Mouse (Mus musculus) forebrain, embryonic 11.5 days (tissue): ENCODE measurements around the gene Chn2. TPM values are rescaled to one million over a fixed set of nuclear protein-coding genes. Genes with fewer than 3 reads are reported as not detected.
A peak's percentile ranks its signal among the peaks of the same experiment; 100 is the strongest.

Source experiments
- ATAC-seq: fragments of 200-750 bp; cut with Nextera tagmentation; replicated peaks from 2 replicates; pipeline ENCODE4 v1.8.0; 2017; ENCODE audit warnings: moderate TSS enrichment; ENCODE audit not compliant: low FRiP score
- DNase-seq: peaks from one replicate; pipeline ENCODE4 v3.0.0-alpha.2; 2017; ENCODE audit warnings: low spot score
- H3K27ac ChIP-seq: fragments of 300-500 bp; sonication (generic); 2 replicates; pipeline ENCODE4 v1.5.1; 2014; ENCODE audit warnings: low read depth, low read length
- H3K27me3 ChIP-seq: fragments of 300-500 bp; sonication (generic); 2 replicates; pipeline ENCODE4 v1.6.1; 2014; ENCODE audit warnings: mild to moderate bottlenecking, low read length, mixed read lengths; ENCODE audit not compliant: control insufficient read depth, insufficient read depth
- H3K36me3 ChIP-seq: fragments of 300-500 bp; sonication (generic); 2 replicates; pipeline ENCODE4 v1.6.1; 2014; ENCODE audit warnings: mild to moderate bottlenecking, low read length, moderate library complexity, mixed read lengths; ENCODE audit not compliant: control insufficient read depth, insufficient read depth
- H3K4me1 ChIP-seq: fragments of 300-500 bp; sonication (generic); replicated peaks from 2 replicates; pipeline ENCODE4 v1.6.1; 2014; ENCODE audit warnings: low read length, mixed read lengths; ENCODE audit not compliant: control insufficient read depth, insufficient read depth
- H3K4me2 ChIP-seq: fragments of 300-500 bp; sonication (generic); 2 replicates; pipeline ENCODE4 v1.6.1; 2014; ENCODE audit warnings: low read depth, mild to moderate bottlenecking, low read length, moderate library complexity, mixed read lengths; ENCODE audit not compliant: severe bottlenecking
- H3K4me3 ChIP-seq: fragments of 300-500 bp; sonication (generic); 2 replicates; pipeline ENCODE4 v1.5.1; 2014; ENCODE audit warnings: low read depth, low read length
- H3K9ac ChIP-seq: fragments of 300-500 bp; sonication (generic); 2 replicates; pipeline ENCODE4 v1.6.1; 2014; ENCODE audit warnings: low read length
- H3K9me3 ChIP-seq: fragments of 300-500 bp; sonication (generic); 2 replicates; pipeline ENCODE4 v1.6.1; 2016; ENCODE audit warnings: low read length, mixed read lengths; ENCODE audit not compliant: control insufficient read depth
- WGBS: fragments of 180-500 bp; shearing (Covaris S2); extraction: QIAGEN DNeasy Blood & Tissue Kit; methylation state at CpG from one replicate; pipeline ENCODE4 v1.1.7; 2014; 5-methylcytosine and 5-hydroxymethylcytosine counted together
- polyA plus RNA-seq: library from polyadenylated mRNA; unstranded; fragments of >200 nt; fragmentation: Nextera tagmentation; extraction: Ambion mirVana; gene quantifications from 2 replicates; pipeline ENCODE4 v1.2.1, GENCODE M21; 2014

Gene Chn2
- polyA plus RNA-seq, 1 experiment from 2014 or later, result 20.3 TPM

DNA sequence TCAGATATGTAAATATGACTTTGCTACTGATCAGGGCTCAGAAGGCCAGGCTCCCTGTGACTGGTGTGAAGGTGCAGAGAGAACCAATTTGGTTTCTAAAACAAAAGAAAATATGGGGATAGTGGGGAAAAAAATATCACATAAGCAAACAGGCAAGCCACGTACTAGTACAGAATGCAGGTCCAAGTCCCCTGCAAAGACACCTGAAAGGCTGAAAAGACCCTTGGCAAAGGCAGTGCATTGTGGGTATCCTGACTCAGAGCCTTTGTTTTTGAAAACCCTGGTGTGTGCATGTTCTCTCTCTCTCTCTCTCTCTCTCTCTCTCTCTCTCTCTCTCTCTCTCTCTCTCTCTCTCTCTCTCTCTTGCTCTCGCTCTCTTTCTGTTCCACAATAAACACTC, 80.1 kb downstream of the Chn2 start:
- Histone ChIP-seq H3K9me3 (no peaks in the 10 kb centered on the region), H3K9ac (no peak overlapping the region), H3K27me3 (no peaks in the 10 kb centered on the region), H3K4me3 (no peak overlapping the region), H3K4me1 (peaks cover 3% of the 10 kb centered on the region; the same call in 1 of the 2 replicates), H3K36me3 (no peaks in the 10 kb centered on the region), H3K4me2 (no peak overlapping the region), H3K27ac (no peak overlapping the region)
- WGBS, result 55% methylated on average over 2 of the region's 2 CpGs
- ATAC-seq (no peak), DNase-seq (no peak)

DNA sequence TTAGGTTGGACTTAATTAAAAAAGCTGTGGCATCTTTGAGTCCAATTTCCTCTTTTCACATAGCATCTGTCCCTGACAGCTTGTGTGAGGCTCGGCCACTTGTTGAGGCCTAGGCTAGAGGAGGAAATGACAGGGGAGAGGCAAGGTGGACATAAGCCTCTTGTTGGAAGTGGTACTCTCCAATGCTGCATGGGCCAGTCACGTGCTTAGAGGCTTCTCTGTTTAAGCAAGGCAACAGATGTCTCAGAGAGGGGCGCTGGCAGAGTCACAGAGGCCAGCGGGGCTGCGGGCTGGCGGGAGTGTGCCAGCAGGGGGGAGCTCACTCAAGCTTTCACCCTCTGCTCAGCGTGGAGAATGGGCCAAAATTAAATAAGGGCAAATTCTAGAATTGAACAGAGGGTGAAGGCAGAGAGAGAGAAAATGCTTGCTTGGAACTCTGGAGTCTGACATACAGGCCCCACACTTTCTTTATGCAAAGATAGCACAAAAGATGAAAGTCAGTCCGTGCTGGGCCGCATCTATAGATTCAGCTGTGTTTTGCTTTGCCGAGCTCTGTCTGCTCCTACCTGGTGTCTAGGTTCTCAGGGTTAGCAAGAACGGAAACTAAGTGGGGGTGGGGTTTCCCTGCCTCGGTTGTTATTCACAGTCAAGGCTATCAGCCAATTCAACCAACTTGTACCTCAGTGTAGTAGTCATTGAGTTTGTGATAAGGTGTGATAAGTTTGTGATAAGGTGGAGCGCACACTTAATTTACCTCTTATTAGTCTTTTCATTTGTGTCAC, 80.7 kb downstream of the Chn2 start:
- no peaks in the 10 kb centered on the region for H3K27me3 ChIP-seq
- peaks cover 3% of the 10 kb centered on the region; the same call in 1 of the 2 replicates for H3K4me1 ChIP-seq
- no peak overlapping the region for H3K4me3 ChIP-seq
- H3K9me3 ChIP-seq, result no peaks in the 10 kb centered on the region
- WGBS, result 27% methylated on average over 13 of the region's 13 CpGs
- no peak overlapping the region for H3K9ac ChIP-seq
- no peak overlapping the region for H3K27ac ChIP-seq
- no peaks in the 10 kb centered on the region for H3K36me3 ChIP-seq
- ATAC-seq (peak; percentile 77), DNase-seq (peak; percentile 61)
- H3K4me2 ChIP-seq, result no peak overlapping the region

DNA sequence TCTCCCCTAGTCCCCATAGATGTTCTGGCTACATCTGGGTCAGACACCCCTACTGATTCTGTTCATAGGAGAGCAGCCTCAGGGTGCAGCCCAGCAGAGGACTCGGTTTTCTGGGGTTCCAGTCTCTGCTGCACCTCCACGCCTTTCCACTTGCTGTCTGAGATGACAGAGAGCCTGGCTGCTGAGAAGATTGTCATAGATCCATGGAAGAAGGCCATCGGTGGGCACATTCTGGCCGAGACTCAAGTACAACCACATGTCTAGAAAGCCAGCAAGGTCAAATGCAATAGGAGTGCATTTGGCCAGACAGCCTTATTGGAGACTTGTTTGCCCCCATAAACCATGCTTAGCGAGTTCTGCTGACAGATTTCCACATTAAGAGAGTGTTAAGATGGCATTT, 81.5 kb downstream of the Chn2 start:
- Histone ChIP-seq H3K27me3 (no peaks in the 10 kb centered on the region), H3K4me3 (no peak overlapping the region), H3K36me3 (no peaks in the 10 kb centered on the region), H3K9me3 (no peaks in the 10 kb centered on the region), H3K4me1 (peaks cover 3% of the 10 kb centered on the region; the same call in 1 of the 2 replicates), H3K27ac (no peak overlapping the region), H3K4me2 (no peak overlapping the region), H3K9ac (no peak overlapping the region)
- WGBS, result 86% methylated on average over 5 of the region's 5 CpGs
- DNase-seq, result no peak
- ATAC-seq, result no peak

DNA sequence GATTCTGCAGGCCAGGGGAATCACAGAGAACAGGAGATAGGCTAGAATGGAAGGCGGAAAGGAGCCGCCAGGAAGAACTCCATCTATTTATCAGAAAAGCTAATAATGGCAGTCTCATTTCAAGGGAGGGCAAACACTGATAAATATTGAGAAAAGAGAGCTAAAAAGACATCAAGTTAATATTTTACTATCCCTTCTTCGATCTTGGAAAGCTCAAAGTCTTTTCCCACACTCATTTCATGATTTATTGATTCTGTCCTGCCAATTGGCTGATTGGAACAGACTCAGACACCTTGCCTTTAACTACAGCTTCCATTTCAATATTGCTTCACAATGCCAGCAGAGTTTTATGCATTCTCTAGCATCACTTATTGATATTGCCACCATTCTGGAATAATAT, 85.2 kb downstream of the Chn2 start:
- Histone ChIP-seq H3K4me1 (peaks cover 3% of the 10 kb centered on the region; the same call in 1 of the 2 replicates), H3K9ac (no peak overlapping the region), H3K27ac (no peak overlapping the region), H3K9me3 (no peaks in the 10 kb centered on the region), H3K4me3 (no peak overlapping the region), H3K36me3 (no peaks in the 10 kb centered on the region), H3K4me2 (no peak overlapping the region), H3K27me3 (no peaks in the 10 kb centered on the region)
- WGBS, result 90% methylated on average over 3 of the region's 3 CpGs
- no peak for DNase-seq
- no peak for ATAC-seq

DNA sequence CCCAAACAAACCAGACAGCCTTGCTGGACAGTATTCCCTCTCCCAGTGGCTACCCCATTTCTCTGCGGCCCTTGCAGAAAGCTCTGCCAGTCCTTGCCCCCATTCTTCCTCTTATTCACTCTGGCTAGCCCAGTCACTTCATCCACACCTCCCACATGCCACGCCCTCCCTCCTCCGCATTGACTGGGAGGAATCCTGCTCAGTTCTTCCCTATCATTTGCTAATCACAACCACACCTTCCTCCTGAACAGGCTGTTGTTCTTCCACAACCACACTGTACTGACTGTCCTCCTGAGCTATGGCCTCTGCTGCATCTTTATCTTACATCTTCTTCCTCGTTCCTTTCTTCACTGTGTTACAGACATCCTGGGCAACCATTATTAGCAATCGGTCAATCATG, 86.2 kb downstream of the Chn2 start:
- no peak overlapping the region for H3K4me2 ChIP-seq

DNA sequence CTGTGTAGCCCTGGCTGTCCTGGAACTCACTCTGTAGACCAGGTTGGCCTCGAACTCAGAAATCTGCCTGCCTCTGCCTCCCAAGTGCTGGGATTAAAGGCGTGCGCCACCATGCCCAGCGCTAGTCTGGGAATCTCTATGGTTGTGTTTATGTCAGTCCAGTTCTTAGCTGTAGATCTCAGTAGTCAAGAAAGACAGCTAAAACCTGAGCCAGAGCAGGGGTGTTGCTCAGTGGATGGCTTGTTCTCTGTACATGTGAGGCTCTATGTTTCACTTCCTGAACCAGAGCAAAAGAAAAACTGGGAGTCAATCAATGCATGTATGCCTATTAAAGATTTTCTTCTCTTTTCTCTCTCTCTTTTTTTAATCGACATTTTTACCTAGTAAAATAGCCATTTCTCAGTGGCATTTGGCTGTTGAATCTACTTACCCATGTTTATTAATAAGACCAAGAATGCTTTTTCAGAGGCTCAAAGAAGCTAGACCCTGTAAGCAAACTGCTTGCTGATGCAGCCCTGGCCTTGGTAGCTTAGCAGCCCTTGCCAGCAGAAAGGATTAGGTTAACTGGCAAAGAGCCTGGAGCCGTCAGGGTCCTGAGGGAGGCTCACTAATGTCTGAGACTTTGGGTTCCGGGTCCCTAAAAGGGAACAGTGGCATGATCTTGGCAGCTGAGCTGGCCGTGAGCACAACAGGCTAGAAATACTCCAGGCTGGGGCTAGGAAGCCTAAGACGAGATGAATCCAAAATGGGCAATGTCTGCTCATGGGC, 87.1 kb downstream of the Chn2 start:
- DNase-seq (peak; percentile 46), ATAC-seq (no peak)
- H3K27me3 ChIP-seq, result no peaks in the 10 kb centered on the region
- H3K36me3 ChIP-seq, result no peaks in the 10 kb centered on the region
- WGBS, result 85% methylated on average over 9 of the region's 9 CpGs
- no peak overlapping the region for H3K27ac ChIP-seq
- no peak overlapping the region for H3K9ac ChIP-seq
- H3K4me2 ChIP-seq, result no peak overlapping the region
- H3K9me3 ChIP-seq, result no peaks in the 10 kb centered on the region
- no peak overlapping the region for H3K4me3 ChIP-seq
- H3K4me1 ChIP-seq, result no peaks in the 10 kb centered on the region

More for the DNA sequence above, 86.2 kb downstream of the Chn2 start:
- ATAC-seq (no peak), DNase-seq (peak; percentile 10)
- Histone ChIP-seq H3K4me1 (no peaks in the 10 kb centered on the region), H3K27ac (no peak overlapping the region), H3K9ac (no peak overlapping the region), H3K9me3 (no peaks in the 10 kb centered on the region), H3K4me3 (no peak overlapping the region), H3K36me3 (no peaks in the 10 kb centered on the region), H3K27me3 (no peaks in the 10 kb centered on the region)
- WGBS, result 86% methylated on average over 5 of the region's 5 CpGs

DNA sequence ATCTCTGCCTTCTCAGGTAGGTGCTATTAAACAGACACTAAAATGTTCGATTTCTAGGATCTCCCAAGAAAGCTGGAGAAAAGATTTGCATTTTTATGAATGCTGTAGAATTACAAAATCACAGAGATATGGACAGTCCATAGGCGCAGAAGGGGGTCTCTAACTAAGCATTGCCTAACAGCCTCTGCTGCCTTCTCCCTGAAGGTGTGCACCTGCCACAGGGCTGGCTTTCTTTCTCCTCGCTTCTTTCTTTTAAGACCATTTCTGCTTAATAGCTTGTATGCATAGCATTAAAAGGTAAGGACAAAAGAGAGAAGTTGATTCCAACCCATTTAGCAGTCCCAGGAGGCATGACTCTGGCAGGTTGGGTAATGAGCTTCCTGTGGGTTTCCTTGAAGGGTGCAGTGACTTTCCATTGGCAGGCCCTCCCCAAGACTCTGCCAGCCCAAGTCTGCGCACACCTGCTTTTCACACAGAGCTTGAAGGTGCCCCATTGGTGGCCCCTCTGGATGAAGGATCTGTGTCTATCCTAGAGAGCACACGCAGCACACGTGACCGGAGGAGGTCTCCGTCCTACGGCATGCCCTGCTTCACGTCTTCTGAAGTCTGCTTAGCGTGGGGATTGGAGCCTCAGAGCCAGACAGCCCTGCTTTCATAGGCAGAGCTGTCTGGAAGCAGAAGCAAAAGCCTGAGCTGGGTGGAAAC, 87.8 kb downstream of the Chn2 start:
- no peaks in the 10 kb centered on the region for H3K36me3 ChIP-seq
- no peak overlapping the region for H3K27ac ChIP-seq
- DNase-seq (no peak), ATAC-seq (no peak)
- no peak overlapping the region for H3K9ac ChIP-seq
- H3K9me3 ChIP-seq, result no peaks in the 10 kb centered on the region
- H3K4me3 ChIP-seq, result no peak overlapping the region
- H3K4me1 ChIP-seq, result no peaks in the 10 kb centered on the region
- H3K4me2 ChIP-seq, result no peak overlapping the region
- no peaks in the 10 kb centered on the region for H3K27me3 ChIP-seq
- 88% methylated on average over 11 of the region's 11 CpGs for WGBS

DNA sequence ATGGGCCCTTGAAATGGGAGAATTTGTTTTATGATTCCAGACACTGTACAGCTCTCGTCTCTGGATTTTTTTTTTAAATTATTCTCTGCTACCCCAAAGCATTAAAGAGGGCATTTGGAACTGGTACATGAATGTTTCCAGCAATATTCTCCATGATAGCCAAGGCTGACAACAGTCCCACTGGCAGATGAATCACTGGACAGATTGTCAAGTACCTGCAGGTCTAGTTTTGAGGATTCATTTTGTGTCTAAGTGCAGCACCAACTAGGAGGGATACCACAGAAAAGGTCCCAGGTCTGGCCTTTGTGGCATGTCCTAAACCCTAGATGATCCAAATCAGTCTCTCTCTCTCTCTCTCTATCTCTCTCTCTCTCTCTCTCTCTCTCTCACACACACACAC, 89.3 kb downstream of the Chn2 start:
- H3K9me3 ChIP-seq, result no peaks in the 10 kb centered on the region
- H3K9ac ChIP-seq, result no peak overlapping the region
- no peak overlapping the region for H3K4me2 ChIP-seq
- DNase-seq, result no peak
- no peak overlapping the region for H3K27ac ChIP-seq
- no peak overlapping the region for H3K4me3 ChIP-seq
- H3K36me3 ChIP-seq, result no peaks in the 10 kb centered on the region
- no peaks in the 10 kb centered on the region for H3K4me1 ChIP-seq
- 89% methylated on average over 1 of the region's 1 CpGs for WGBS
- ATAC-seq, result no peak
- H3K27me3 ChIP-seq, result no peaks in the 10 kb centered on the region
